In genomic region chr6:88259621-88260020, GRCm38 (mm10) we compare ENCODE assay signal across 30 mouse cellular contexts. TPM values are rescaled to one million over a fixed set of nuclear protein-coding genes. Genes with fewer than 3 reads are reported as not detected.
DNase-seq lines count a peak whose midpoint lies in the region; TF ChIP-seq lines count a peak whose summit lies in the region.
"Had no signal": no experiment of that assay in that cellular context is flagged by ENCODE, and none has a peak within 500 bp of the region (broad histone marks: within the 10 kb centered on the region; RNA-seq: fewer than 3 reads in every experiment).

No protein-coding gene starts in this region.

- no peaks in the 10 kb centered on the region for H3K27me3 ChIP-seq in cerebellum, adult 2 months (ENCODE audit: control insufficient read depth, insufficient read depth, low read length)
- no peaks in the 10 kb centered on the region for H3K27me3 ChIP-seq in embryonic facial prominence, embryonic 10.5 days (replicated peaks; ENCODE audit: low read depth, poor library complexity, severe bottlenecking)
- H3K27me3 ChIP-seq: CH12.LX; embryonic facial prominence, embryonic 12.5 days; forebrain, embryonic 12.5 days; hindbrain, embryonic 13.5 days; intestine, embryonic 15.5 days; Patski had no signal

- H3K4me3 ChIP-seq in cerebellum, adult 2 months (replicated peaks; ENCODE audit: insufficient read depth, low read depth, low read length): no peak overlapping the region
- no peak overlapping the region for H3K4me3 ChIP-seq in embryonic facial prominence, embryonic 10.5 days
- H3K4me3 ChIP-seq: embryonic facial prominence, embryonic 12.5 days; forebrain, embryonic 12.5 days; heart, embryonic 10.5 days; hindbrain, embryonic 13.5 days; intestine, embryonic 15.5 days had no signal

- no peak for TF ChIP-seq POLR2A in cerebellum, adult 2 months (IDR thresholded peaks at IDR 0.05; ENCODE audit: borderline replicate concordance, insufficient read depth, low read length)

- H3K27ac ChIP-seq in cerebellum, adult 2 months (ENCODE audit: insufficient read depth, low read length): no peak overlapping the region
- 0 out of 2 replicates have a peak overlapping the region, but pooled peaks have one; percentile 10 for H3K27ac ChIP-seq in embryonic facial prominence, embryonic 10.5 days (replicated peaks)
- H3K27ac ChIP-seq: embryonic facial prominence, embryonic 12.5 days; forebrain, embryonic 12.5 days; heart, embryonic 10.5 days; hindbrain, embryonic 13.5 days; intestine, embryonic 15.5 days had no signal

- H3K36me3 ChIP-seq in embryonic facial prominence, embryonic 10.5 days (replicated peaks): peaks cover 26% of the 10 kb centered on the region
- H3K36me3 ChIP-seq: intestine, embryonic 15.5 days had no signal

- H3K9me3 ChIP-seq in embryonic facial prominence, embryonic 10.5 days: no peaks in the 10 kb centered on the region
- H3K9me3 ChIP-seq: embryonic facial prominence, embryonic 12.5 days; forebrain, embryonic 12.5 days; heart, embryonic 10.5 days; hindbrain, embryonic 13.5 days; intestine, embryonic 15.5 days had no signal

- intact Hi-C loops in left cerebral cortex, postnatal 10 days (cut with DNase I): no loop called here

- WGBS in cerebellum, adult 2 months: 7% methylated on average over 3 of the region's 3 CpGs
- 86% methylated on average over 3 of the region's 3 CpGs for WGBS in embryonic facial prominence, embryonic 10.5 days

- no peak for TF ChIP-seq CTCF in cerebellum, adult 2 months (IDR thresholded peaks at IDR 0.05; ENCODE audit: borderline replicate concordance, insufficient read depth, low read depth, low read length)

- peak; percentile 33 for DNase-seq in urinary bladder, postnatal 14 days (ENCODE audit: low spot score)
- DNase-seq in urinary bladder, postnatal 10 days (ENCODE audit: low spot score): no peak
- DNase-seq in cerebellum, adult 2 months: peak; percentile 57 to 67
- DNase-seq in cerebellum, postnatal 10 days: peak; percentile 67 to 78
- DNase-seq in embryonic facial prominence, embryonic 10.5 days (ENCODE audit: low spot score): no peak
- DNase-seq in frontal cortex, postnatal 36 days (ENCODE audit: low spot score in 2 of 2): no peak
- no peak for DNase-seq in layer of hippocampus, adult 9-11 months
- no peak for DNase-seq in left cerebral cortex, postnatal 10 days (ENCODE audit: extremely low spot score in 1 of 2, low spot score in 2 of 2)
- DNase-seq: adrenal gland, postnatal 25 days; embryo, embryonic 11 days; gastrocnemius, postnatal 36 days; heart, adult 11 months; heart, postnatal 10 days; kidney, adult 18-20 months had no signal

- H3K4me1 ChIP-seq in cerebellum, adult 2 months (ENCODE audit: control insufficient read depth, insufficient read depth, low read length): peaks cover 12% of the 10 kb centered on the region
- H3K4me1 ChIP-seq in embryonic facial prominence, embryonic 10.5 days: peaks cover 17% of the 10 kb centered on the region

RNA-seq across cellular contexts. Expression of gene Dnajb8, which starts 37.6 kb away (rescaled TPM):
- not detected in 2 replicates for polyA plus RNA-seq in cerebellum, adult 2 months (2012; rRNA removed)
- not detected in 2 replicates for polyA plus RNA-seq in embryonic facial prominence, embryonic 10.5 days (2016; fragmentation: Nextera tagmentation; extraction: Ambion mirVana)
- not detected for total RNA-seq in left cerebral cortex, postnatal 10 days (2021)
- total RNA-seq: adrenal gland, adult 18-20 months; adrenal gland, postnatal 25 days; CH12.LX; common myeloid progenitor, adult 5-6 weeks; gastrocnemius, adult 8-10 months; gastrocnemius, postnatal 36 days; heart, postnatal 10 days; hematopoietic stem cell, adult 5-6 weeks had no signal
- polyA plus RNA-seq: activated CD4-positive, CD25-positive, alpha-beta regulatory T cell, adult 4 months; embryonic facial prominence, embryonic 12.5 days; forebrain, embryonic 12.5 days; forebrain, embryonic 16.5 days; frontal cortex, adult 2 months; heart, embryonic 10.5 days; heart, embryonic 14.5 days; hindbrain, embryonic 13.5 days; intestine, embryonic 15.5 days; kidney, embryonic 14.5 days; Patski had no signal

Comparison
In these comparisons a context has a peak if more than half of its experiments do, and no peak if none do; other contexts are left out.
1. DNase-seq: peak in urinary bladder, postnatal 14 days (single experiment), cerebellum, adult 2 months (2 of 2) and cerebellum, postnatal 10 days (2 of 2); none in urinary bladder, postnatal 10 days (single experiment), embryonic facial prominence, embryonic 10.5 days (single experiment), frontal cortex, postnatal 36 days (0 of 2), layer of hippocampus, adult 9-11 months (single experiment) and left cerebral cortex, postnatal 10 days (0 of 2).